Mouse (Mus musculus): ENCODE measurements around the gene Ctsh. TPM values are rescaled to one million over a fixed set of nuclear protein-coding genes. Genes with fewer than 3 reads are reported as not detected.

The Ctsh gene
- polyA plus RNA-seq, 1 experiment from 2014 or later, result 8.9 TPM

DNA sequence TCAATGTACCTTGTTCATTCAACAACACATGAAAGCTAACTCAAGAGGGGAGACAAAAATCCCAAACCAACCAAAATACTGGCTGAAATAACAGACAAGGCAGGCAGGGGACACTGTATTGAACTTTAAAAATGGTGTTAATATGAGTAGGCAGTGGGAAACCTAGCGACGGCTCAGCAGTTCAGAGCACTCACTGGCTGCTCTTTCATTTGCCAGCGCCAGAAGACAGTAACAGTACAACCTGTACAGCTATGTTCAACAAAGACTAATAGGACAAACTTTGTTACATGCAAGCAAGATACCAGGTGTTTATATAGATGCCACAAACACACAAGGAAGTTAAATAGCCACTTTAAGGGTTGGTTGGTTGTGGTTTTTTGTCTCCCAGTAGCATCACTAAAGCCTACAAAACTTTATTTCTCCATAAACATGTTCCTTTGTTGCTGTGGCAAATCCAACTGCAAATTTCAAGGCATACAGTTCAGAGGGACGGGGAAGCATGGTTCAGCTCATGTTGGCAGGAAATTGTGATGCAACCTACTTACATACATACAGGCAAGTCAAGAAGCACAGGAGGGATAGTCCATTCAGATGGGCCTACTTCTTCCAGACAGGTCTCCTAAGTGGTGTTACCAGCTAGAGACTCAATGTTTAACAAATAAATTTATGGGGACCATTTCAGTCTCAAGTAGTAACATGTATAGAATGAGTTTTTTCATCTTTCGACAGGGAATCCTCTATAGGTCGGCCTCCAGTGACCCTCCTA is 35.6 kb downstream of the Ctsh start:
- Histone ChIP-seq H3K36me3 (replicated peaks; ENCODE audit: control insufficient read depth, insufficient read depth, low read depth, low read length) (peaks cover 9% of the 10 kb centered on the region), H3K9me3 (replicated peaks; ENCODE audit: control insufficient read depth, low read length) (no peaks in the 10 kb centered on the region), H3K27me3 (ENCODE audit: control insufficient read depth, insufficient read depth, low read length) (no peaks in the 10 kb centered on the region), H3K9ac (replicated peaks; ENCODE audit: low read length) (no peak overlapping the region), H3K27ac (replicated peaks; ENCODE audit: low read depth, low read length) (no peak overlapping the region), H3K4me2 (ENCODE audit: low read depth, low read length) (no peak overlapping the region), H3K4me3 (ENCODE audit: low read depth, low read length) (no peak overlapping the region), H3K4me1 (ENCODE audit: control insufficient read depth, insufficient read depth, low read length) (no peaks in the 10 kb centered on the region)
- DNase-seq (ENCODE audit: low spot score), result no peak
- WGBS, result 90% methylated on average over 6 of the region's 6 CpGs
- ATAC-seq (replicated peaks; ENCODE audit: insufficient number of reproducible peaks, low FRiP score, low TSS enrichment, low read depth), result no peak

DNA sequence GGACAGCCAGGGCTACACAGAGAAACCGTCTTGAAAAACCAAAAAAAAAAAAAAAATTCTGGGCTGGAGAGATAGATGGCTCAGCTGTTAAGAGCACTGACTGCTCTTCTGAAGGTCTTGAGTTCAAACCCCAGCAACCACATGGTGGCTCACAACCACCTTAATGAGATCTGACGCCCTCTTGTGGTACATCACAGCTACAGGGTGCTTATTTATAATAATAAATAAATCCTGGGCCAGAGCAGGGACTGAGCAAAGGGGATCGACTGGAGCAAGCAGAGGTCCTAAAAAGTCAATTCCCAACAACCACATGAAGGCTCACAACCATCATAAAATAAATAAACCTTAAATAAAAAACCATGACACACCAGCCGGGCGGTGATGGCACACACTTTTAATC is 45.0 kb downstream of the Ctsh start:
- Histone ChIP-seq H3K9me3 (replicated peaks; ENCODE audit: control insufficient read depth, low read length) (no peaks in the 10 kb centered on the region), H3K4me3 (ENCODE audit: low read depth, low read length) (no peak overlapping the region), H3K27ac (replicated peaks; ENCODE audit: low read depth, low read length) (no peak overlapping the region), H3K36me3 (replicated peaks; ENCODE audit: control insufficient read depth, insufficient read depth, low read depth, low read length) (peaks cover 17% of the 10 kb centered on the region), H3K4me1 (ENCODE audit: control insufficient read depth, insufficient read depth, low read length) (no peaks in the 10 kb centered on the region), H3K27me3 (ENCODE audit: control insufficient read depth, insufficient read depth, low read length) (no peaks in the 10 kb centered on the region), H3K9ac (replicated peaks; ENCODE audit: low read length) (no peak overlapping the region), H3K4me2 (ENCODE audit: low read depth, low read length) (no peak overlapping the region)
- WGBS, result 86% methylated on average over 5 of the region's 5 CpGs
- no peak for ATAC-seq (replicated peaks; ENCODE audit: insufficient number of reproducible peaks, low FRiP score, low TSS enrichment, low read depth)
- DNase-seq (ENCODE audit: low spot score), result no peak

DNA sequence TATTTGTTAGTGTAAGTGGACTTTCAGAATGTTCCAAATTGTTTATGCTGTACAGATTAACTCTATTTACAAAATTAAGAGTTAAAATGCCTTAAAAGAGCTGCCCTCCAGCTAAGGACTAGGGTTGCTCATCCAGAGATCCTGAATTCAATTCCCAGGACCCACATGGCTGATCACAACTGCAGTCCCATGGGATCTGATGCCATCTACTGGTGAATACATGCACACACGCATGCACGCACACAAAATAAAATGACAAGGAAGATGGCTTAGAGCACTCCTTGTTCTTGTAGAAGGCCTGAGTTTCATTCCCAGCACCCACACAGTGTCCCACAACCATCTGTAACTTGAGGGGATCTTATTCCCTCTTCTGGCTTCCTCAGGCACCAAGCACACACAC is 46.8 kb downstream of the Ctsh start:
- DNase-seq (ENCODE audit: low spot score) (peak; percentile 49), ATAC-seq (replicated peaks; ENCODE audit: insufficient number of reproducible peaks, low FRiP score, low TSS enrichment, low read depth) (no peak)
- Histone ChIP-seq H3K9me3 (replicated peaks; ENCODE audit: control insufficient read depth, low read length) (no peaks in the 10 kb centered on the region), H3K4me3 (ENCODE audit: low read depth, low read length) (no peak overlapping the region), H3K4me2 (ENCODE audit: low read depth, low read length) (no peak overlapping the region), H3K36me3 (replicated peaks; ENCODE audit: control insufficient read depth, insufficient read depth, low read depth, low read length) (peaks cover 13% of the 10 kb centered on the region), H3K27ac (replicated peaks; ENCODE audit: low read depth, low read length) (no peak overlapping the region), H3K9ac (replicated peaks; ENCODE audit: low read length) (no peak overlapping the region), H3K27me3 (ENCODE audit: control insufficient read depth, insufficient read depth, low read length) (no peaks in the 10 kb centered on the region), H3K4me1 (ENCODE audit: control insufficient read depth, insufficient read depth, low read length) (no peaks in the 10 kb centered on the region)
- 76% methylated on average over 2 of the region's 2 CpGs for WGBS

DNA sequence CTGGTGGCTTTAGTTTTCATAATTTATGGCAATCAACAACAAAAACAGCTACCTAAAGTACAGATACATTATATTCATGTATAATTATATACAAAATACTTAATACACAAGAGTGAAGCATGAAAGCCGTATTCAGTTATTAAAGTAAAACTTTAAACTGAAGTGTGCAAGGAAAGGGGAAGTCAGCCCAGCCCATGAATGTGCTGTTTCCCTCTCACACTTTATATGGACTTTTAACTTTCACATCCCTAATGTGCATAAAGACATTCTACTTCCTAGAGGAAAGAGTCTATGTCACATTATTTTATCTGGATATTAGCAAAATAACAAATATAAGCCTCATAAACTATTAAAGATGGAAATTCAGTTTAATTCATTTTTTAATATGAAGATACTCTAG is 51.5 kb downstream of the Ctsh start:
- no peak overlapping the region for H3K9ac ChIP-seq (replicated peaks; ENCODE audit: low read length)
- H3K4me3 ChIP-seq (ENCODE audit: low read depth, low read length), result no peak overlapping the region
- no peaks in the 10 kb centered on the region for H3K9me3 ChIP-seq (replicated peaks; ENCODE audit: control insufficient read depth, low read length)
- peaks cover 4% of the 10 kb centered on the region for H3K36me3 ChIP-seq (replicated peaks; ENCODE audit: control insufficient read depth, insufficient read depth, low read depth, low read length)
- H3K27me3 ChIP-seq (ENCODE audit: control insufficient read depth, insufficient read depth, low read length), result no peaks in the 10 kb centered on the region
- 91% methylated on average over 1 of the region's 1 CpGs for WGBS
- ATAC-seq (replicated peaks; ENCODE audit: insufficient number of reproducible peaks, low FRiP score, low TSS enrichment, low read depth), result no peak
- H3K27ac ChIP-seq (replicated peaks; ENCODE audit: low read depth, low read length), result no peak overlapping the region
- no peak for DNase-seq (ENCODE audit: low spot score)
- H3K4me2 ChIP-seq (ENCODE audit: low read depth, low read length), result no peak overlapping the region
- H3K4me1 ChIP-seq (ENCODE audit: control insufficient read depth, insufficient read depth, low read length), result no peaks in the 10 kb centered on the region

DNA sequence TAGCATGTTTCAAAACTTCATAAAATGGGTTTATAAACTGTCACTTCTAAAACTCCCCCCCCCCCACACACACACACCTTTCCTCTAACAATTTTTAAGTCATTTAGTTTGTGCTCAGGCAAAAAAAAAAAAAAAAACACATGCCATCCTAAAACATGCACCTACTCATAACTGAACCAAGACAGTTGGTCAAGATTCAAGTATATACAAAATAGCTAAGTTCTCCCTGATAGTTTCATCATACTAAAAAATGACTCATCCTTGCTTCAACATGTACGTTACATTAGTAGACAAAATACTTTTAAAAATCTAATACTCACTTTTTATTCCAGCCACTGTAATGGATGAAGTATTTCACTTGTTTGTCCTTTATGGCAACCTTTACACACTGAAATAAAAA is 53.0 kb downstream of the Ctsh start:
- no peaks in the 10 kb centered on the region for H3K27me3 ChIP-seq (ENCODE audit: control insufficient read depth, insufficient read depth, low read length)
- no peak overlapping the region for H3K4me2 ChIP-seq (ENCODE audit: low read depth, low read length)
- no peak overlapping the region for H3K27ac ChIP-seq (replicated peaks; ENCODE audit: low read depth, low read length)
- no peak overlapping the region for H3K4me3 ChIP-seq (ENCODE audit: low read depth, low read length)
- no peaks in the 10 kb centered on the region for H3K4me1 ChIP-seq (ENCODE audit: control insufficient read depth, insufficient read depth, low read length)
- no peak overlapping the region for H3K9ac ChIP-seq (replicated peaks; ENCODE audit: low read length)
- no peaks in the 10 kb centered on the region; the same call in none of the 2 replicates for H3K36me3 ChIP-seq (replicated peaks; ENCODE audit: control insufficient read depth, insufficient read depth, low read depth, low read length)
- 98% methylated on average over 1 of the region's 1 CpGs for WGBS
- DNase-seq (ENCODE audit: low spot score), result no peak
- no peaks in the 10 kb centered on the region for H3K9me3 ChIP-seq (replicated peaks; ENCODE audit: control insufficient read depth, low read length)
- no peak for ATAC-seq (replicated peaks; ENCODE audit: insufficient number of reproducible peaks, low FRiP score, low TSS enrichment, low read depth)

DNA sequence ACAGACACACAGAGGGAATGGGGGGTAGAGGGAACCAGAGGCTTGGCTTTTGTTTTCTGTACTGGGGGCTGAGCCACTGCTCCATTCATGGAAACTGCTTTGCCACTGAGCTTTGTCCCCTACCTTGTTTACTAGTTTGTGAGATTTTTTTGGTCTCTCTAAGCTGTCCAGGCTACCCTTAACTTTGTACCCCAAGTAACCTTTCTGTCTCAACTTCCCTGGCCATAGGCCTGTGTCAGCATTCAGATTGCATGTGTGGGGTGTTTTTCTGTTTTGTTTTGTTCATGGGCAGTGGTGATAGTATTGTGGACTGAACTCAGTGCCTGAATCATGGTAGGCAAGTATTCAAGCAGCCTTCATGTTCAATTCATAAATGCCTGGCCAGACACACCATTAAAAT is 54.3 kb downstream of the Ctsh start:
- H3K4me3 ChIP-seq (ENCODE audit: low read depth, low read length), result no peak overlapping the region
- H3K36me3 ChIP-seq (replicated peaks; ENCODE audit: control insufficient read depth, insufficient read depth, low read depth, low read length), result no peaks in the 10 kb centered on the region; the same call in none of the 2 replicates
- no peaks in the 10 kb centered on the region for H3K4me1 ChIP-seq (ENCODE audit: control insufficient read depth, insufficient read depth, low read length)
- H3K27me3 ChIP-seq (ENCODE audit: control insufficient read depth, insufficient read depth, low read length), result no peaks in the 10 kb centered on the region
- no peaks in the 10 kb centered on the region for H3K9me3 ChIP-seq (replicated peaks; ENCODE audit: control insufficient read depth, low read length)
- ATAC-seq (replicated peaks; ENCODE audit: insufficient number of reproducible peaks, low FRiP score, low TSS enrichment, low read depth) (no peak), DNase-seq (ENCODE audit: low spot score) (no peak)
- no peak overlapping the region for H3K9ac ChIP-seq (replicated peaks; ENCODE audit: low read length)
- H3K4me2 ChIP-seq (ENCODE audit: low read depth, low read length), result no peak overlapping the region
- no peak overlapping the region for H3K27ac ChIP-seq (replicated peaks; ENCODE audit: low read depth, low read length)

DNA sequence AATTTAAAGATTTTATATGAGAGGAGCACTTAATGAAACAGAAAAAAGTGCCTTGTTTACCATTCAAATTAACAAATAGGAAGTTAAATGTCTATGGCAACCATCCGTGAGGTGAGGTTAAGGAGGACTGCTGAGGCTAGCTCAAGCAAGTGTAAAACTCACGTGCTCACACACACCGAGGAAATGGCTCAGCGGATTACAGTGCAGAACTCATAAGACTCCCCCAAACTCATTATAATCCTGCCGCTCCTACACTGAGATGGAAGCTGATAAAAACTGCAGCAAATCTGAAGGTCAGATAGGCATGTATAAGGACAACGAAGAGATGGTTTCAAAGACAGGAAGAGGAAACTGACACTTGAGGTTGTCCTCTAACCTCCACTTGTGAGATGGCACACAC is 55.4 kb downstream of the Ctsh start:
- DNase-seq (ENCODE audit: low spot score) (no peak), ATAC-seq (replicated peaks; ENCODE audit: insufficient number of reproducible peaks, low FRiP score, low TSS enrichment, low read depth) (no peak)
- H3K4me2 ChIP-seq (ENCODE audit: low read depth, low read length), result no peak overlapping the region
- WGBS, result 90% methylated on average over 6 of the region's 6 CpGs
- H3K4me1 ChIP-seq (ENCODE audit: control insufficient read depth, insufficient read depth, low read length), result no peaks in the 10 kb centered on the region
- H3K9me3 ChIP-seq (replicated peaks; ENCODE audit: control insufficient read depth, low read length), result no peaks in the 10 kb centered on the region
- H3K4me3 ChIP-seq (ENCODE audit: low read depth, low read length), result no peak overlapping the region
- H3K36me3 ChIP-seq (replicated peaks; ENCODE audit: control insufficient read depth, insufficient read depth, low read depth, low read length), result no peaks in the 10 kb centered on the region; the same call in none of the 2 replicates
- no peak overlapping the region for H3K27ac ChIP-seq (replicated peaks; ENCODE audit: low read depth, low read length)
- no peaks in the 10 kb centered on the region for H3K27me3 ChIP-seq (ENCODE audit: control insufficient read depth, insufficient read depth, low read length)
- no peak overlapping the region for H3K9ac ChIP-seq (replicated peaks; ENCODE audit: low read length)

DNA sequence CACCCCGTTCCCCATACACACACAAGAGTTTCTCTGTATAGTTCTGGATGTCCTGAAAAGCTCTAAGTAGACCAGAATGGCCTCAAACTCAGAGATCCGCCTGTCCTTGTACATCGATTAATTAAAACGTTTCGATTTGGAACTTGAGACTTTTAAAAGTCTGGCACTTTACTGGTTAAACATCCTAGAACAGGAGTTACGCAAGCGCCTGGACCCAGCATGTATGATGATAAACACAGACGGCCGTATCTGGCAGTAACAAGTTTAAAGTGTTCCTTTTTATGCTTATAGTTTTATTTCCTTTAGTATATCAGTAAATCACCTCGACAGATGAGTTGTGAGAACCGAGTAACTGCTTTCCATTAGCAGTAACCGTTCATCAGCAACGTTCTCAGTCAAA is 59.2 kb downstream of the Ctsh start:
- Histone ChIP-seq H3K9me3 (replicated peaks; ENCODE audit: control insufficient read depth, low read length) (no peaks in the 10 kb centered on the region), H3K27ac (replicated peaks; ENCODE audit: low read depth, low read length) (no peak overlapping the region), H3K4me3 (ENCODE audit: low read depth, low read length) (peak overlapping the region; percentile 94), H3K36me3 (replicated peaks; ENCODE audit: control insufficient read depth, insufficient read depth, low read depth, low read length) (no peaks in the 10 kb centered on the region), H3K4me1 (ENCODE audit: control insufficient read depth, insufficient read depth, low read length) (no peaks in the 10 kb centered on the region), H3K27me3 (ENCODE audit: control insufficient read depth, insufficient read depth, low read length) (no peaks in the 10 kb centered on the region), H3K4me2 (ENCODE audit: low read depth, low read length) (peak overlapping the region; percentile 72), H3K9ac (replicated peaks; ENCODE audit: low read length) (peak overlapping the region; percentile 98)
- DNase-seq (ENCODE audit: low spot score), result no peak
- WGBS, result 4% methylated on average over 13 of the region's 13 CpGs
- ATAC-seq (replicated peaks; ENCODE audit: insufficient number of reproducible peaks, low FRiP score, low TSS enrichment, low read depth), result no peak
